Mouse (Mus musculus): ENCODE data around the gene Tescl. TPM values are rescaled to one million over a fixed set of nuclear protein-coding genes. Genes with fewer than 3 reads are reported as not detected.
A peak's percentile ranks its signal among the peaks of the same experiment; 100 is the strongest.

Tescl gene
- total and polyA plus RNA-seq, 2 experiments, result not detected

DNA sequence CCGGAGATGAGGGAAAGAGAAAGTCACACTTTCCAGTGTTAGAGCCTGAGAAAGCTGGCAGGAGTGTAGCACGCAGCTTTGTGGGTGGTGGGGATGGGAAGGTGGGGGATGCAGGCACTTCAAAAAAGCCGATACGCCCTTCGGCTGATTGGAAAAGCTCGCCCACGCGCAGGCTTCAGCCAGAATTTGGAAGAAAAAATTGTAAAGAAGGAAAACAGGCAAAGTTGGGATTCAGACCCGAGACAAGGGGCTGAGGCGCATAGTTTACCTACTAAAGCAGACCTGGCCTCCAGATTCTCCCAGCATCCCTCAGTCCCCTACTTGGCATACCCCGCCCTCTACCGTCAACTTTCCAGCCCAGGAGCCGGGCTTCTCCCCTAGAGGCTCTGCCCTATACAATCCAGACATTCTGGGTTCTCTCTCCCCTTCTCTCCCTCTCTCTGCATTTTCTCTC lies 8.0 kb downstream of the Tescl start:
- Histone ChIP-seq H3K9ac (ENCODE audit: low read depth, low read length) (no peak overlapping the region), H3K27me3 (ENCODE audit: control insufficient read depth, insufficient read depth, low read length) (peaks cover 5% of the 10 kb centered on the region; the same call in 1 of the 2 replicates), H3K36me3 (ENCODE audit: control insufficient read depth, insufficient read depth, low read length) (no peaks in the 10 kb centered on the region), H3K4me1 (ENCODE audit: control insufficient read depth, insufficient read depth, low read length) (no peaks in the 10 kb centered on the region), H3K79me2 (ENCODE audit: control insufficient read depth, insufficient read depth, low read length) (no peaks in the 10 kb centered on the region), H3K27ac (replicated peaks; ENCODE audit: insufficient read depth, low read depth, low read length) (no peak overlapping the region), H3K4me3 (ENCODE audit: insufficient read depth, low read depth, low read length) (no peak overlapping the region)
- DNase-seq (ENCODE audit: extremely low read depth, low read depth, low spot score), result no peak
- no peak for TF ChIP-seq CTCF (IDR thresholded peaks at IDR 0.05; ENCODE audit: low read depth, low read length)
- TF ChIP-seq POLR2A (IDR thresholded peaks at IDR 0.05; ENCODE audit: extremely low read depth, insufficient read depth, low read length), result no peak
- 10% methylated on average over 13 of the region's 13 CpGs for WGBS

DNA sequence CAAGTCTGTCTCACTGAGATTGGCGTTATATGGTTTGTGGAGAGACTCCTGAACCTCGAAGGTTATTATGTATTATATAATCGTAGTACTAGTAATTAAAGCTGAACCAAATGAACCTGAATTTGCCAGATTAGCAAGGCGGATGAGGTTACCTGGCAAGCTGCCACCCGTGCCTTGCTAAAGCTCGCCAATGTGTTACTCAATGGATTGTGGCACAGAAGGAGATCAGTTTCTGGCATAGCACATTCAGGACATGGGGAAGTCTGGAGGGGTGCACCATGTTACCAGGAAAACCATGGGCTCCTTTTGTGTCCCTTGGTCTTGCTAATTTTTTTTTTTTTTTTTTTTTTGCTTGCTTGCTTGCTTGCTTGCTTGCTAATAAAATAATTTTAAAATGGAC lies 8.5 kb downstream of the Tescl start:
- TF ChIP-seq CTCF (IDR thresholded peaks at IDR 0.05; ENCODE audit: low read depth, low read length) (no peak), POLR2A (IDR thresholded peaks at IDR 0.05; ENCODE audit: extremely low read depth, insufficient read depth, low read length) (no peak)
- no peaks in the 10 kb centered on the region for H3K79me2 ChIP-seq (ENCODE audit: control insufficient read depth, insufficient read depth, low read length)
- no peak overlapping the region for H3K27ac ChIP-seq (replicated peaks; ENCODE audit: insufficient read depth, low read depth, low read length)
- H3K36me3 ChIP-seq (ENCODE audit: control insufficient read depth, insufficient read depth, low read length), result no peaks in the 10 kb centered on the region
- no peaks in the 10 kb centered on the region for H3K4me1 ChIP-seq (ENCODE audit: control insufficient read depth, insufficient read depth, low read length)
- peaks cover 5% of the 10 kb centered on the region; the same call in 1 of the 2 replicates for H3K27me3 ChIP-seq (ENCODE audit: control insufficient read depth, insufficient read depth, low read length)
- DNase-seq (ENCODE audit: extremely low read depth, low read depth, low spot score), result no peak
- WGBS, result 81% methylated on average over 6 of the region's 6 CpGs
- H3K4me3 ChIP-seq (ENCODE audit: insufficient read depth, low read depth, low read length), result no peak overlapping the region
- H3K9ac ChIP-seq (ENCODE audit: low read depth, low read length), result no peak overlapping the region

DNA sequence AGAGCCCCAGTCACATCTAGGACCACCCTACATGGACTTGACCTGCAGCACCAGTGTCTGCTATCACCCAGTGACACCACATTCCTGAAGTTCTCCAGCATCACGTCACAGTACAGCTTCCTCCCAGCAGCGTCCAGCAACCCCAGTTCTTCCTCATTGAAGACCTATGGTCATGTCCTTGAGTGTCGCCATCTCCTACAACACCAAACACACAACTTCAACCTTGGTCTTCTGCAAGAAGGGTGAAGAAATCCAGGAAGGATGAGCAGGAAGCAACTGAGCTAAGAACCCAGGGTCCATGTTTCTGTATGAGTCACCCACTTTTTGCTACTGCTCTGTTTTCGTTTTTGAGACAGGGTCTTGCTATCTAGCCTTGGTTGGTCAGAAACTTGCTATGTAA lies 11.1 kb downstream of the Tescl start:
- Histone ChIP-seq H3K36me3 (ENCODE audit: control insufficient read depth, insufficient read depth, low read length) (no peaks in the 10 kb centered on the region), H3K27me3 (ENCODE audit: control insufficient read depth, insufficient read depth, low read length) (peaks cover 5% of the 10 kb centered on the region; the same call in 1 of the 2 replicates), H3K4me3 (ENCODE audit: insufficient read depth, low read depth, low read length) (no peak overlapping the region), H3K79me2 (ENCODE audit: control insufficient read depth, insufficient read depth, low read length) (no peaks in the 10 kb centered on the region), H3K27ac (replicated peaks; ENCODE audit: insufficient read depth, low read depth, low read length) (no peak overlapping the region), H3K4me1 (ENCODE audit: control insufficient read depth, insufficient read depth, low read length) (no peaks in the 10 kb centered on the region), H3K9ac (ENCODE audit: low read depth, low read length) (no peak overlapping the region)
- DNase-seq (ENCODE audit: extremely low read depth, low read depth, low spot score), result no peak
- 75% methylated on average over 4 of the region's 4 CpGs for WGBS
- TF ChIP-seq CTCF (IDR thresholded peaks at IDR 0.05; ENCODE audit: low read depth, low read length) (no peak), POLR2A (IDR thresholded peaks at IDR 0.05; ENCODE audit: extremely low read depth, insufficient read depth, low read length) (no peak)

DNA sequence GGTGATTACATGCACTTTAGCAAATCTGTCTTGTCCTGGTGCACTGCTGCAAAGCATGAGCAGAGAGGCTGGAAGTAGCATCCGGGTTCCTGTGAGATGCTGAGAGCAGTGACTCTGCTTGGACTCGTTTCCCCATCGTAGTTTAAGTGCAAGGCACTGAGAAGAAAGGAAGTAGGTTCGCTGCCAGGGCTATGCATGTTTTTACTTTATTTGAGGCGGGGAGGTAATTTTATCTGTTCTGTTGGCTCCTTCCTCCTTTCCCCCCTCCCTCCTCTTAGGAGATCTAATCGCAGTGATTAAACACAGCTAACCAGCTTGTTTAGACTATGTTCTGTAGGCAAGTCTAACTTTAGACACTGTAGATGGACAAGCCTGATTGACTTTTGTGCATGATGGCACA lies 14.8 kb downstream of the Tescl start:
- H3K79me2 ChIP-seq (ENCODE audit: control insufficient read depth, insufficient read depth, low read length), result no peaks in the 10 kb centered on the region
- no peak overlapping the region for H3K4me3 ChIP-seq (ENCODE audit: insufficient read depth, low read depth, low read length)
- no peak overlapping the region for H3K9ac ChIP-seq (ENCODE audit: low read depth, low read length)
- no peaks in the 10 kb centered on the region for H3K27me3 ChIP-seq (ENCODE audit: control insufficient read depth, insufficient read depth, low read length)
- H3K36me3 ChIP-seq (ENCODE audit: control insufficient read depth, insufficient read depth, low read length), result no peaks in the 10 kb centered on the region
- WGBS, result 67% methylated on average over 6 of the region's 6 CpGs
- TF ChIP-seq POLR2A (IDR thresholded peaks at IDR 0.05; ENCODE audit: extremely low read depth, insufficient read depth, low read length) (no peak), CTCF (IDR thresholded peaks at IDR 0.05; ENCODE audit: low read depth, low read length) (no peak)
- no peak overlapping the region for H3K27ac ChIP-seq (replicated peaks; ENCODE audit: insufficient read depth, low read depth, low read length)
- no peak for DNase-seq (ENCODE audit: extremely low read depth, low read depth, low spot score)
- H3K4me1 ChIP-seq (ENCODE audit: control insufficient read depth, insufficient read depth, low read length), result peaks cover 6% of the 10 kb centered on the region; the same call in 1 of the 2 replicates

DNA sequence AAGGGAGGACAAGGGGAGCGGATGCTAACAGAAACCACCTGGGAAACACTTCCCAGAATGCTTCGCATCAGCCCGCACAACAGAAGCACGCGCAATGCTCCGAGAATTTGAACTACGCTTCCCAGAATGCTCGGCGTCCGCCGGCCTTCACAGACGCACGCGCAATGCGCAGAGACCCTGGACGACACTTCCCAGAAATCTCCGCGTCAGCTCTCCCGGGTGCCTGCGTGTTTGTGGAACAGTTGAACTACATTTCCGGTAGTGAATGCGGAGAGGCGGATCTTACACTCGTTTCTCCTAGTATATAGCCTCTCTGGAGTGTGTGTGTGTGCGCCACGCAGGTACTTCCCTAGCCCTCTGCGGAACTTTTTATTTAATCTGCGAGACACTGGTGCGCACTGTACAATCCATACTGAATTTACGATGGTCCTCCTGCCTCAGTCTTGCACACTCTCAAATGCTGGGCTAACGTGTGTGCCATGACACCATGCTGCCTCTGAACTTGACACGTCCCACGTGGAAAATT lies 17.1 kb downstream of the Tescl start, which contains the start of gene Zfp94:
Gene Zfp94, minus strand, starts transcription at position 100 of the 526 bp plus-strand sequence.
- H3K9ac ChIP-seq (ENCODE audit: low read depth, low read length), result peak within 1 kb of the TSS; percentile 62
- no peaks in the 10 kb centered on the region for H3K36me3 ChIP-seq (ENCODE audit: control insufficient read depth, insufficient read depth, low read length)
- peaks cover 6% of the 10 kb centered on the region; the same call in 1 of the 2 replicates for H3K4me1 ChIP-seq (ENCODE audit: control insufficient read depth, insufficient read depth, low read length)
- no peaks in the 10 kb centered on the region for H3K79me2 ChIP-seq (ENCODE audit: control insufficient read depth, insufficient read depth, low read length)
- H3K27me3 ChIP-seq (ENCODE audit: control insufficient read depth, insufficient read depth, low read length), result no peaks in the 10 kb centered on the region
- TF ChIP-seq CTCF (IDR thresholded peaks at IDR 0.05; ENCODE audit: low read depth, low read length) (no peak), POLR2A (IDR thresholded peaks at IDR 0.05; ENCODE audit: extremely low read depth, insufficient read depth, low read length) (peak; percentile 44; the same call in 1 of the 2 replicates)
- H3K4me3 ChIP-seq (ENCODE audit: insufficient read depth, low read depth, low read length), result peak within 1 kb of the TSS; percentile 75
- peak within 1 kb of the TSS; percentile 50 for H3K27ac ChIP-seq (replicated peaks; ENCODE audit: insufficient read depth, low read depth, low read length)
- WGBS, result under 1% methylated on average over 33 of the region's 33 CpGs
- peak; percentile 93 for DNase-seq (ENCODE audit: extremely low read depth, low read depth, low spot score)
